Mouse (Mus musculus): ENCODE results near the gene Pheta1.

DNA sequence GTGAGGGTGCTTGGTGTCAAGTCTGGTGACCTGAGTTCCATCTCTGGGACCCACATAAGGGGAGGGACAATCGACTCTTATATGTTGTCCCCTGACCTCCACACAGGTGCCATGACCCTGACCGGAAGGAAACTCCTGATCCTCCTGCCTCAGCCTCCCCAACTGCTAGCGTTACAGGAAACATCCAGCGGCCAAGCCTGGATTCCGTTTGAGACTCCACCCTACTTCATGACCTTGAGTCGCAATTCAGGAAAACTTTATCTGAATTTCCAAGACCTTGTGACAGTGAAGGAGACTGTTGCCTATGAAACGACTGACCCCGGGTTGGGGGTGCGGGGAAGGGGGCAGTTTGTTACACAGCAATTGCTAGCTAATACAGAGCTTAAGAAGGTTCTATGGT, 7.3 kb upstream of the Pheta1 start:
- TF ChIP-seq POLR2A (IDR thresholded peaks at IDR 0.05; ENCODE audit: borderline replicate concordance, control insufficient read depth, low read depth, low read length) (no peak), CTCF (IDR thresholded peaks at IDR 0.05; ENCODE audit: control insufficient read depth, insufficient read depth, low read length) (no peak)

Data from bone marrow, adult 2 months (tissue).